Mouse (Mus musculus): ENCODE measurements at regions not wholly inside any gene's neighbourhood (a gene's known extent, or its start where the extent isn't known, plus 50 kb on each side); places are given as distances from the start of the nearest gene placed in this dataset.

GRCm38 (mm10) chr2:106193889-106194347 lies 190.6 kb upstream of the Dnajc24 start:
- TF ChIP-seq POLR2A (IDR thresholded peaks at IDR 0.05; ENCODE audit: low read depth, low read length) = no peak
- TF ChIP-seq CTCF (IDR thresholded peaks at IDR 0.05; ENCODE audit: borderline replicate concordance, insufficient read depth, low read length) = no peak

Measured in embryonic fibroblast, embryonic 13.5 days (primary cell).